Mouse (Mus musculus) adrenal gland, adult 8-10 months (tissue): ENCODE results near the gene Noa1. TPM values are rescaled to one million over a fixed set of nuclear protein-coding genes. Genes with fewer than 3 reads are reported as not detected.

Experiments used
- DNase-seq: peaks from one replicate; pipeline ENCODE4 v3.0.0; 2022
- microRNA-seq, 2 experiments: library from miRNA; unstranded; fragments of <30 nt; microRNA quantifications; one replicate each; pipeline ENCODE4 v1.2.0; 2022
- total RNA-seq, 4 experiments: library from RNA; stranded (reverse); gene quantifications; 2 replicates each; pipeline ENCODE4 v1.2.4; 2022

The Noa1 gene
- total RNA-seq, 4 experiments from 2014 or later = 25.0 to 29.8 (median 27.7) TPM

DNA sequence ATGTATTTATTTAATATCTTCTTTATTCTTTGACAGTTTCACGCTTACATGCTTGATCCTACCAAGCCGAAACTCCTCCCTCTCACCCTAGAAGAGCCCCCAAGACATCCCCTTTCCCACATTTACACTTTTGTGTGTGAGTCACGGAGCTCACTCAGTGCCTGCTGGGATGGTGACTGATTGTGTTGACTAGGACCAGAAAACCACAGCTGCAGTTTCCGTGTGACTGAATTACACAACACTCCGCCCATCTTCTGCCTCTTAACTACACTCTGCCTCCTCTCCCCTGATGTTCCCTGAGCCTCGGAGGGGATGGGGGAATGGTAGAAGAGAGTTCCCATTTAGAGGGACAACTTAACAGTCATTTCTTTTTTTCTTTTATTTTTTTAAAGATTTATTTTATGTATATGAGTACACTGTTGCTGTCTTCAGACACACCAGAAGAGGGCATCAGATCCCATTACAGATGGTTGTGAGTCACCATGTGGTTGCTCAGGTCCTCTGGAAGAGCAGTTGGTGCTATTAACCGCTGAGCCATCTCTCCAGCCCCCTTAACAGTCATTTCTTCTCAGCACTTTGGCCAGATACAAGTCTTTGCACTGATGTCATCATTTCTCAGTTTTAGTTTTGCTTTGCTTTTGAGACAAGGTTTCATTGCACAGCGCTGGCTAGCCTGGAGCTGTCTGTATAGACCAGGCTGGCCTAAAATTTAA lies 57.6 kb downstream of the Noa1 start:
- DNase-seq = no peak

- DNase-seq = no peak
Observed at GRCm38 (mm10) chr5:77251656-77252055, 58.2 kb downstream of the Noa1 start.

- DNase-seq = no peak
Observed at GRCm38 (mm10) chr5:77250083-77250482, 59.8 kb downstream of the Noa1 start.

GRCm38 (mm10) chr5:77245787-77246671 lies 63.9 kb downstream of the Noa1 start:
- no peak for DNase-seq

DNA sequence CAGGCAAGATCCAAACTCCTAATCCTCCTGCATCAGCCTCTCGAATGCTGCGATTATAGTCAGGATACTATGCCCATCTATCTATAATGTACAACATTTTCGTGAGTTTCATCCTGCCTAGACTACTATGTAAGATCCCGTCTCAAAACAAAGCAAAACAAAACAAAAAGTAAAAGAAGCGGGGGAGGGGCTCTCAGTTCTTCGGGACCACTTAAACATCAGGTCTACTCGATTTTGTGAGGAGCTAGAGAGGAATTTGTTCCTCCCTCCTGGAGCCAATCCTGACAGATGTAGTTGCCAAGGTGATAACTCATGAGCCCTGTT lies 64.5 kb downstream of the Noa1 start:
- no peak for DNase-seq

DNA sequence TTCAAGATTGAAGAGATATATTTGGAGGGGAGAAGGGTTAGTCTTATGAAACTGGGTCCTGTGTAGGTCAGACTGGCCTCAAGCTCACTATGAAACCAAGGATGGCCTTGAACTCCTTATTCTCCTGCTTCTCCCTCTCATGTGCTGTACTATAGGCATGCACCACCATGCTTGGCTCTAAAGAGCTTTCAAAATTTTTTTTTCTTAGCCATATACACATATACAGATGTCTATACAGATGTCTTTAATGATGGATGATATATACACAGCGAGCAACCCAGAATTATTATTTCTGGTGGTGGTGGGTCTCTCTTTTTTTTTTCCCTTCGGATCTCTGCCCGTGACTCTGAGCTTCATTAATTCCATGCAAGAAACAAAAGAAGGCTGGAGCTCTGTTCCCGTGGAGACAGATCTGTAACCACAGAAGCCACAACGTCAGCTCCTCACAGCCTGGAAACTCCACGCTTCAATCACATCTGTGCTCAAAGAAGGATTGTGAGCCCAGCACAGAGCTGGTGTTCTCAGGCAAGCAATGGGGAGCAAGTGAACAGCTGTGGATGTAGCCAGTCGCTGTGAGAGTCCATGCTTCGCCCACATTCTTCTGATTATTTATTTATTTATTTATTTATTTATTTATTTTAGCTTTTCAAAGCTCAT lies 65.4 kb downstream of the Noa1 start:
- no peak for DNase-seq

Small RNAs within 50 kb of the gene (microRNA-seq; reads per million reads assigned to microRNA genes)
- gene Mir5098 = 0 reads per million in 2 experiments

Other genes starting within 250 kb of the Noa1 start
- gene Hopx, start 195.0 kb downstream of the Noa1 start, total RNA-seq = 1 to 10 TPM; 1.5 to 4.1 (median 2.1) TPM
- not detected for gene Spink2, start 98.6 kb downstream of the Noa1 start, total RNA-seq
- 10 to 100 TPM; 24.0 to 31.9 (median 26.4) TPM for gene Rest, start 44.6 kb downstream of the Noa1 start, total RNA-seq
- 100 to 1,000 TPM in 2 of 4 experiments, 10 to 100 TPM in 2; 63.5 to 111 (median 85.4) TPM for gene Polr2b, start 63 bp upstream of the Noa1 start, total RNA-seq
- gene Igfbp7, start 98.0 kb upstream of the Noa1 start, total RNA-seq = 100 to 1,000 TPM; 532 to 639 (median 602) TPM